Mouse (Mus musculus) spleen, postnatal 0 days (tissue): Measurements from ENCODE around the gene Adamts13. TPM values are rescaled to one million over a fixed set of nuclear protein-coding genes. Genes with fewer than 3 reads are reported as not detected.

Source experiments
- polyA plus RNA-seq: library from polyadenylated mRNA; unstranded; fragments of >200 nt; fragmentation: Nextera tagmentation; extraction: Ambion mirVana; gene quantifications from 2 replicates; pipeline ENCODE4 v1.2.1, GENCODE M21; 2015

The Adamts13 gene
- 0.08 and 0.10 TPM in 2 replicates for polyA plus RNA-seq

GRCm38 (mm10) chr2:26973116-26973515, at the start of gene Adamts13:
Adamts13 (plus strand) TSS chr2:26973416.

DNA sequence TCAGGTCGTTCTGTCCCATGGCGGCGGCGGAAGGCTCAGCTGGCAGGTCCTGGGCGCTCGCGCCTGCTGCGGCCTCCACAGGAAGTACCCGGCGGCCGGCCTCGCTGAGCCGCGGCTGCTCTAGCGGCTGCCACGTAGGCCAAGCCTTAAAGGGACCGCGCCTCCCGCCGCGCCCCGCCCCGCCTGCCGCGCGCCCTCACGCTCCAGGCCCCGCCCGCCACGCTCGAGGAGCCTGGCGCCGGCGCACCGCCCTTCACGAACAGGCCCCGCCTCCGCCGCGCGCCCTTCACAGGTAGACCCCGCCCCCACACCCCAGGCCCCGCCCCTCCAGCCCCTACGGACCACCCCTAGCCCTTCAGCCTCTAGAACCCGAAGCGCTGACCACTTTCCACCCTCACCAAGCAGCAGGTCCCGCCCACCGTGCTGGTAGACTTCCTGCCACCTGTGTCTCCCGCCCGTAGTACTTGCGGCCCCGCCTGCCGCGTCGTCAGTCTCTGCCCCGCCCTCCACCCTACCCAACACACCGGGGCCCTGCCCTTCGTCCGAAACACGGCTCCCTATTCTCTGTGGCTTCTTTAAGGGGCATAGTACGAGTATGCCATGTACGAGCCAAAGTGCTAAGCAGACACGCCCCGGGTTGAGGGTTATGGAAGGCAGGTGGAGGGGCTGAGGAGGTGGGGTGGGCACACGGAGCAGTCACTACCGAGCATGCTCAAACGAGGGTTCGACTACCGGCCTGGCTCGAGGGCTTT, 39.7 kb upstream of the Adamts13 start, which contains the start of the genes Surf4 and Stkld1:
TSS of gene Surf4 (minus strand) at position 625 of the 752 bp plus-strand sequence.
TSS of gene Stkld1 (plus strand) at position 744 of the 752 bp plus-strand sequence.

DNA sequence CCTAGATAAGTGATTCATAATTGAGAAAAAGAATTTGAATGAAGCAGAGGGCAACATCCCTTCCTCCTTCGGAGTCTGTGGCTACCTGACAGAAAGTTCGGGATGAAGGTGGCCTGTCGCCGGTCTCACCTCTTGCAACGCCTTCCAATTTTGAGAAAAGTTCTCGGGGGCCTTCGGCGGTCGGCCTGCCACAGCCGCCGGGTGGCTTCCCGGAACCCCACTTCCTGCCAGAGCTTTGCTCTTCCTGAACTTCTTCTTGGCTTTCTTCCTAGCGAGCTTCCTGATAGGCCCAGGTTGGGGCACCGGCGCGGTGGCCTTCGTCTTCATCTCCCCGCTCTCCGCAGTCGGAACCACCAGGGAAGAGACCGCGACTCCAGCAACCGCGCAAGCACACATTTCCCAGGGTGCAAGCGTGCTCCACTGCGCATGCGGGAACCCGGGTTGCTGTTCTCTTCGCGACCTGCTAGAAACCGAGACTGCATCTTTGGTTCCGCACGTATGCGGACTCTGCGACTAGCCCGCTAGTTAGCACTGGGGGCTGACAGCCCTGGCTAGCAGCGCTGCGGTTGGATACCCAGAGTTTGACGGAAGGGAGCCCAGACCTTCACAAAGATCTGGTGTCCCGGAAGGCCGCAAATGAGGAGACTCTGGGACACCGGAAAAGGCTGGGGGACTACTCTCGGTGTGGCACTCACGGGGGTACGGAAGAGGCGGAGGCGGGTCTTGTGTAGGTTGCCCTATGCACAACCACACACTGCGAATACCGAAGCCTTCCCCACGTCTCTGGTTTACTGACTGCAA, 9.1 kb upstream of the Adamts13 start, which contains the start of gene Rexo4:
TSS of gene Rexo4 (minus strand) at position 464 of the 801 bp plus-strand sequence.

DNA sequence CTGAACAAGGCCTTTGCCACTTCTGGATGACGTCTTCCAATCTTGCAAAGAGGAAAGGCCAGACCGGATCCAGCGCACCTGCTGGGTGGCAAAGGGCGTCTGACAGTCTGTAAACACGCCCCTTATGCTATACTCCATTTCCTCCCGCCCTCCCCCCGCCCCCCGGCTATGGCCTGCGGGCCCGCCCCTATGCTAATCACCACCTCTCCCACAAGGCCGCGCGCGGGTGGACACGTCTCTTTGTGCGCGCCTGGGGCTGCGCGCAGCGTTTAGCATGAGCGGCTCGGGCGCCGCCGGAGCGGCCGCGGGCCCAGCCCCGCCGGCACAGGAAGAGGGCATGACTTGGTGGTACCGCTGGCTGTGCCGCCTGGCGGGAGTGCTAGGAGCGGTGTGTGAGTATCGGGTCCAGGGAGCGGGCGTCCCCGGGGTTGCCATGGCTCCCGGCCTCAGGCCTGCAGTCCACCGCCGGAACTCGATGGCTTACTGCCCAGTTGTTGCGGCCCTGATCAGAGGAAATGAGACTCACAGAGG, 36.6 kb downstream of the Adamts13 start, which contains the start of gene Cacfd1:
TSS of gene Cacfd1 (plus strand) at position 213 of the 531 bp plus-strand sequence.

DNA sequence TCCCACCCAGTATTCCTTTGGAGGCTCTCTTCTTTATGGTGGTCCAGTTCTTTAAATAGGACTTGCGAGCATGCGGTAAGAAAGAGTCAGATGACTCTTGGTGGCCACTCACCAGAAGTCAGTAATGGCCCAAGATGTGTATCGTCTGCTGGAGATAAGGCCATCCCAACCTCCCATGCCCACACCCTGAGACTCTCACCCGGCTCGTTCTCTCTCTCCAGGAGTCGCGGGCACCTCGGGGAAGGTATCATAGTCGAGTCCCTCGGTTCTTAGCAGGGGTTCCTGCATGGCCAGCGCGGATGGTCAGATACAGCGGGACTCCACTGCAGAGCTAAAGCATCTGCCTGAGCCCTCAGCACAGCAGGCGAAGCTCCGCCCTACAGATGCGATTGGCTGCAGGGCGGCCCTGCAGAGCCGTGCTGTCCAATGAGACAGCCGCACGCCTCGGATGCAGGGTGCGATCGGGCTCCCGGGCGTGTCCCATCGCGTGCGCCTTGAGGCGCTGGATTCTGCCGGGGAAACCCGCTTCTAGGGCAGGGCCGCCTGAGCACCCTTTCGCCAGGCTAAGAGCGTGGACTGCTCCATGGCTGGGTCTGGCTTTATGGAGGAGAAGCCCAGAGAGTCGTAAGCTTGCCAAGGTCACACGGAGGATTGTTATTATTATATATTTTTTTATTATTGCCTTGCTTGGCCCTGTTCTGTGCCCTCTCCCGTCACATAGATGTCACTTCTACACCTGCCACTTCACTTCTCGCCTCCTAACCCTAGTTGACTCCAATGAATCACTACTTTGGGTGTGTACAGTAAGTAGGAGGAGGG, 54.6 kb downstream of the Adamts13 start, which contains the start of gene Slc2a6:
TSS of gene Slc2a6 (minus strand) at position 381 of the 819 bp plus-strand sequence.

Other genes with a start within 250 kb of the Adamts13 start
- gene Abo, start 108.4 kb upstream of the Adamts13 start, polyA plus RNA-seq: not detected in 2 replicates
- gene Surf6, start 70.5 kb upstream of the Adamts13 start, polyA plus RNA-seq: 11.8 and 12.7 TPM in 2 replicates
- 20.2 and 22.1 TPM in 2 replicates for gene Med22, start 62.7 kb upstream of the Adamts13 start, polyA plus RNA-seq
- 585 and 601 TPM in 2 replicates for gene Rpl7a, start 62.7 kb upstream of the Adamts13 start, polyA plus RNA-seq
- 25.1 and 28.1 TPM in 2 replicates for gene Surf2, start 57.0 kb upstream of the Adamts13 start, polyA plus RNA-seq
- 39.3 and 44.2 TPM in 2 replicates for gene Surf1, start 56.9 kb upstream of the Adamts13 start, polyA plus RNA-seq
- gene Surf4, start 39.5 kb upstream of the Adamts13 start, polyA plus RNA-seq: 67.8 and 83.4 TPM in 2 replicates
- 0.25 and 0.34 TPM in 2 replicates for gene Stkld1, start 39.4 kb upstream of the Adamts13 start, polyA plus RNA-seq
- 20.5 and 22.9 TPM in 2 replicates for gene Rexo4, start 9.0 kb upstream of the Adamts13 start, polyA plus RNA-seq
- 14.5 and 17.3 TPM in 2 replicates for gene Cacfd1, start 36.5 kb downstream of the Adamts13 start, polyA plus RNA-seq
- gene Slc2a6, start 54.6 kb downstream of the Adamts13 start, polyA plus RNA-seq: 2.7 and 4.1 TPM in 2 replicates
- gene Mymk, start 98.8 kb downstream of the Adamts13 start, polyA plus RNA-seq: 0.11 and 0.24 TPM in 2 replicates
- 13.4 and 16.4 TPM in 2 replicates for gene Adamtsl2, start 106.0 kb downstream of the Adamts13 start, polyA plus RNA-seq
- 0.05 TPM in 2 replicates for gene Fam163b, start 169.1 kb downstream of the Adamts13 start, polyA plus RNA-seq
- not detected in 2 replicates for gene Dbh, start 191.8 kb downstream of the Adamts13 start, polyA plus RNA-seq